Mouse (Mus musculus) MEL-GATA-1-ER (cell line): ENCODE data around the gene Dbi.

Source experiments
- DNase-seq: peaks from one replicate; pipeline ENCODE4 v3.0.0-alpha.2; 2012; ENCODE audit warnings: low read depth; ENCODE audit errors: extremely low read depth

Gene Dbi

GRCm38 (mm10) chr1:120083921-120084517 lies 36.9 kb downstream of the Dbi start:
- DNase-seq, result no peak

- no peak for DNase-seq
Measured at GRCm38 (mm10) chr1:120082957-120083585, 37.8 kb downstream of the Dbi start.

GRCm38 (mm10) chr1:120080632-120081031 lies 40.2 kb downstream of the Dbi start:
- no peak for DNase-seq

- DNase-seq, result no peak
Measured at GRCm38 (mm10) chr1:120077746-120078410, 43.0 kb downstream of the Dbi start.

GRCm38 (mm10) chr1:120075507-120075906 lies 45.4 kb downstream of the Dbi start:
- DNase-seq, result peak; percentile 65

- DNase-seq, result no peak
Measured at GRCm38 (mm10) chr1:120074931-120075330, 45.9 kb downstream of the Dbi start.

GRCm38 (mm10) chr1:120074307-120074702 lies 46.6 kb downstream of the Dbi start:
- DNase-seq, result no peak

- DNase-seq, result peak; percentile 46
Measured at GRCm38 (mm10) chr1:120073519-120074306, 47.2 kb downstream of the Dbi start, which contains the start of gene Tmem37. TSS of gene Tmem37 (minus strand) at chr1:120074074.

GRCm38 (mm10) chr1:120072900-120073299 lies 48.0 kb downstream of the Dbi start:
- no peak for DNase-seq

GRCm38 (mm10) chr1:120071133-120071532 lies 49.7 kb downstream of the Dbi start:
- DNase-seq, result no peak

GRCm38 (mm10) chr1:120070168-120070567 lies 50.7 kb downstream of the Dbi start:
- DNase-seq, result no peak

GRCm38 (mm10) chr1:120069120-120069519 lies 51.8 kb downstream of the Dbi start:
- DNase-seq, result no peak

- DNase-seq, result no peak
Measured at GRCm38 (mm10) chr1:120066625-120067024, 54.3 kb downstream of the Dbi start.

GRCm38 (mm10) chr1:120066159-120066558 lies 54.7 kb downstream of the Dbi start:
- DNase-seq, result no peak

- DNase-seq, result no peak
Measured at GRCm38 (mm10) chr1:120064036-120064682, 56.7 kb downstream of the Dbi start.
